Mouse (Mus musculus) forebrain, embryonic 16.5 days (tissue): ENCODE results near the gene Shroom1. TPM values are rescaled to one million over a fixed set of nuclear protein-coding genes. Genes with fewer than 3 reads are reported as not detected.
A peak's percentile ranks its signal among the peaks of the same experiment; 100 is the strongest.
"Not testable (repeated sequence)": the region's sequence is repeated elsewhere in the genome, so short reads cannot be mapped to it uniquely, and the experiment has no call there.

Experiments used
- ATAC-seq: fragments of 200-750 bp; cut with Nextera tagmentation; 2 replicates; pipeline ENCODE4 v1.8.0; 2017; ENCODE audit warnings: mild to moderate bottlenecking, moderate library complexity
- H3K27ac ChIP-seq: fragments of 300-500 bp; sonication (generic); 2 replicates; pipeline ENCODE4 v1.5.1; 2014; ENCODE audit warnings: low read length, control low read depth
- H3K27me3 ChIP-seq: fragments of 300-500 bp; sonication (generic); replicated peaks from 2 replicates; pipeline ENCODE4 v1.6.1; 2014; ENCODE audit warnings: low read length; ENCODE audit not compliant: control insufficient read depth, insufficient read depth
- H3K36me3 ChIP-seq: fragments of 300-500 bp; sonication (generic); 2 replicates; pipeline ENCODE4 v1.6.1; 2014; ENCODE audit not compliant: control insufficient read depth, insufficient read depth
- H3K4me1 ChIP-seq: fragments of 300-500 bp; sonication (generic); replicated peaks from 2 replicates; pipeline ENCODE4 v1.6.1; 2014; ENCODE audit warnings: low read length; ENCODE audit not compliant: control insufficient read depth, insufficient read depth
- H3K4me2 ChIP-seq: fragments of 300-500 bp; sonication (generic); 2 replicates; pipeline ENCODE4 v1.6.1; 2014; ENCODE audit warnings: mild to moderate bottlenecking, low read length, control low read depth
- H3K4me3 ChIP-seq: fragments of 300-500 bp; sonication (generic); replicated peaks from 2 replicates; pipeline ENCODE4 v1.5.1; 2014; ENCODE audit warnings: mild to moderate bottlenecking, low read length, control low read depth
- H3K9ac ChIP-seq: fragments of 300-500 bp; sonication (generic); replicated peaks from 2 replicates; pipeline ENCODE4 v1.6.1; 2014; ENCODE audit warnings: low read depth, low read length, control low read depth
- H3K9me3 ChIP-seq: fragments of 300-500 bp; sonication (generic); 2 replicates; pipeline ENCODE4 v1.6.1; 2016; ENCODE audit warnings: low read length; ENCODE audit not compliant: control insufficient read depth
- WGBS: fragments of 180-500 bp; shearing (Covaris S2); extraction: QIAGEN DNeasy Blood & Tissue Kit; methylation state at CpG from one replicate; pipeline ENCODE4 v1.1.7; 2014; 5-methylcytosine and 5-hydroxymethylcytosine counted together
- polyA plus RNA-seq: library from polyadenylated mRNA; unstranded; fragments of >200 nt; fragmentation: Nextera tagmentation; extraction: Ambion mirVana; gene quantifications from 2 replicates; pipeline ENCODE4 v1.2.1, GENCODE M21; 2015

Gene Shroom1
- polyA plus RNA-seq = 2.2 and 2.7 TPM in 2 replicates

DNA sequence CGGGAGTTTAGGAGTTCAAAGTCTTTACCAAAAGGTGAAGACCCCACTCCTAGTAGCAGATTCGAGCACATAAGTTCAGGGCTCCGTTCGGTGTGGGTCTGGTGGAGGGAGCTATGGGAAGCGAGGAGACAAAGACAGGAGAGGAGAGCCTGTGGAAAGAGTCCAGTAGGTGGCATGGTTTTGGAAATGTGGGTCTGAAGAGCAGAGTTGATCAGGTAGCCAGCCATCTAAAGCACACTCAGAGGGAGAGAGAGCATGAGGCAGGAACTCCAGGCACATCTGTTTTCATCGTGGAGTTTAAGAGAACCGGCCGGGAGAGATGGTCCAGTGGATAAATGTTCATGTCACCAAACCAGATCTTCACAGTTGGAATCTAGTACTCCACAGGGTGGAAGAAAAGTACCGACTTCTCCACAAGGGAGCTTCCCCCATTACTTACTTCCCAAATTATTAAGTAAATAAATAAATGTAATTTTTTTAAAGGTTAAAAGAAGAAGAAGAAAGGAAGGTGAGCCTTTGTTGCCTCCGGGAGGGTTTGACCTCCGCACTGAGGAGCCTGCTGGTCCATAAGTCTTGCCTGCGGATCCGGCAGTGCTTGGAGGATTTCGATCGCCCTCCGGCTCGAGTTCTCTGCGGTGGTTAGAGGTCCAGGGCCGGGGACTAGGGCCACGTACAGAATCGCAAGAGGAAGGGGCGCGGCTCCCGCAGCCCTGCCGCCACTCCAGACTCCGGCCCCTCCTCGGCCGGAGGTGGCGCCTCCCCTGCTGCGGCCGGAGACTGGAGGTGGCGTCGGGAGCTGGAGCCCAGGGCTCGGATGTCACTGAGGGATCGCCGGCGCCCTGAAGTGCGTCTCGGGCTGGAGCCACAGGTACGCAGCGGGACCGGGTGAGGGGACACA is at the start of gene Shroom1, which contains the start of gene Gm10447:
Gene Shroom1 (plus strand): TSS at position 732 of the 898 bp plus-strand sequence.
Gene Gm10447 (minus strand): TSS at position 637 of the 898 bp plus-strand sequence.
- peaks cover 20% of the 10 kb centered on the region for H3K27me3 ChIP-seq
- peak within 1 kb of the TSS; percentile 49 for H3K9ac ChIP-seq
- WGBS = 6% methylated on average over 42 of the region's 42 CpGs
- no peaks in the 10 kb centered on the region for H3K36me3 ChIP-seq
- H3K27ac ChIP-seq = no peak within 1 kb of the TSS
- no peaks in the 10 kb centered on the region for H3K9me3 ChIP-seq
- H3K4me2 ChIP-seq = peak within 1 kb of the TSS; percentile 78
- H3K4me3 ChIP-seq = peak within 1 kb of the TSS; percentile 49
- H3K4me1 ChIP-seq = peaks cover 8% of the 10 kb centered on the region
- peak; percentile 62 for ATAC-seq

DNA sequence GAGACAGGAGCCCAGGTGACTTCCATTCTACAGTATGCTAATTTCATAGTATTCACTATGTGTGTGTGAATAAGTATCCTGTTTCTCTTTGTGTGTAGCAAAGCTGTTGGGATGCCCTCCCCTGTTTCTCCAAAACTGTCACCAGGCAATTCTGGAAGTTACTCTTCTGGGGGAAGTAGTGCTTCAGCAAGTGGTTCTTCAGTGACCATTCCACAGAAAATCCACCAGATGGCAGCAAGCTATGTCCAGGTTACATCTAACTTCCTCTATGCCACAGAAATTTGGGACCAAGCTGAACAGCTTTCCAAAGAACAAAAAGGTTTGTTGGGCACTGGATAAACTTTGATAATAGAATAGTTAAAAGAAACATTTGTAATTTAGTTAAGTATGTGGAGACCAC is 45.3 kb upstream of the Shroom1 start:
- no peaks in the 10 kb centered on the region for H3K27me3 ChIP-seq
- ATAC-seq = no peak
- no peaks in the 10 kb centered on the region for H3K9me3 ChIP-seq
- peaks cover 56% of the 10 kb centered on the region for H3K36me3 ChIP-seq
- no peak overlapping the region for H3K4me2 ChIP-seq
- no peak overlapping the region for H3K4me3 ChIP-seq
- H3K27ac ChIP-seq = no peak overlapping the region
- no peak overlapping the region for H3K9ac ChIP-seq
- H3K4me1 ChIP-seq = no peaks in the 10 kb centered on the region

DNA sequence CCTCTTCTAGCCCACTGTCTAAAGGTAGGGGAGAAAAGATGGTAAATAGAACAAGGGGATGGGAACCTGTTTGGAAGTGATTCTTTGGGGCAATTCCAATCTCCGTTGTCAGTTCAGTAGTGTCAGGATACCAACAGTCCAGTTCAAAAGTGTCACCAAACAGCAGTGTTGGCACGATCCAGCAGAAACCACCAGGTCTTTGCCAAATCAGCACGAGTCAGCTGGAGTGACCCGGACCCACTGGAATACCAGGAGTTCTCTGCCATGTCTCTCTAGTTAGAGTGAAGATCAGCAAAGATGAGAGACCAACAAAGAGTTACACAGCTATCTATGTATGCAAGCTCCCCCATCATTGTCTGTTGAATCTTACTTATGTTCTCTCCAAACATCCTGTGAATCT is 43.1 kb upstream of the Shroom1 start:
- no peak for ATAC-seq
- 93% methylated on average over 4 of the region's 4 CpGs for WGBS
- no peak overlapping the region for H3K9ac ChIP-seq

DNA sequence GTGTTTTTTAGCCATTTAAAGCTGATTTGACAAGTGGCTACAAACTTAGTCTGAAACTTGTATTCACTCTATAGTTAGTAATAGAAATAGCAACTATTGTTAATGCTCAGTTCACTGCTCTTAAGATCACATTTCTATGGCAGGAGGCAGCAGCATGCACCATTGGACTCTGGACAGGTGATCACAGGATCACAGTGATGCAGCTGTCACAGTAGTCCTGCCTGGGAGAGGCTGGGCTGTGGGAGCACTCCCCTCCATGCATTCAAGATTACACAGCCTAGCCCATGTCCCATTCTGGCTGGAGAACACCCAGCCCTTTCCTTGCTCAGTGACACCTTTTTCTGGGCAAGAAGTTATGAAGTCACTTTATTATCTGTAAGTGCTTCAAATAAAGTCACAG is 39.0 kb upstream of the Shroom1 start:
- H3K9me3 ChIP-seq = no peaks in the 10 kb centered on the region
- H3K36me3 ChIP-seq = peaks cover 47% of the 10 kb centered on the region
- no peak overlapping the region for H3K27ac ChIP-seq
- no peak overlapping the region for H3K4me2 ChIP-seq
- no peaks in the 10 kb centered on the region for H3K27me3 ChIP-seq
- no peak overlapping the region for H3K9ac ChIP-seq
- ATAC-seq = no peak
- no peaks in the 10 kb centered on the region for H3K4me1 ChIP-seq
- no peak overlapping the region for H3K4me3 ChIP-seq

More for the DNA sequence above, 43.1 kb upstream of the Shroom1 start:
- H3K27ac ChIP-seq = no peak overlapping the region
- no peak overlapping the region for H3K4me2 ChIP-seq
- H3K27me3 ChIP-seq = no peaks in the 10 kb centered on the region
- no peak overlapping the region for H3K4me3 ChIP-seq
- no peaks in the 10 kb centered on the region for H3K9me3 ChIP-seq
- H3K36me3 ChIP-seq = peaks cover 62% of the 10 kb centered on the region
- no peaks in the 10 kb centered on the region for H3K4me1 ChIP-seq

DNA sequence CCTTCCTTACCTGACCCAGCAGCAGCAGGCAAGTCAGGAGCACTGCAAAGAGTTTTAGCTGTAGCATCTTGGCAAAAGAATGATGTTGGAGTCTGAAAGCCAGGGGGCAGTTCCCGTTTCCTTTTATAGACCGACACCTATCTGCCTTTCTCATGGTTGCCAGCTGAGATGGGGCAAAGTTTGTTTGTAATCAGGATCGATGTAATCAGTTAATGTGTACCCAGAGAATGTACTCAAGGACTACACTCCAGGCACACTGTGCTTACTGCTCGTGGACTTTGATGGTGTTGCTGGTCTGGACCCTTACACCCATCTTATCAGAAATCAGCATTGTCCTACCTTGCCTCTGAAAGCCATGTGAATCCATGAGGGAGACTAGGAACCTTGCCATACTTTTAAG is 34.0 kb upstream of the Shroom1 start, which contains the start of gene Leap2:
Gene Leap2 (minus strand): TSS at position 135 of the 400 bp plus-strand sequence.
- Histone ChIP-seq H3K4me3 (no peak within 1 kb of the TSS), H3K9me3 (no peaks in the 10 kb centered on the region), H3K27ac (no peak within 1 kb of the TSS), H3K4me1 (no peaks in the 10 kb centered on the region), H3K4me2 (no peak within 1 kb of the TSS), H3K36me3 (peaks cover 17% of the 10 kb centered on the region), H3K27me3 (no peaks in the 10 kb centered on the region), H3K9ac (no peak within 1 kb of the TSS)
- no peak for ATAC-seq
- 88% methylated on average over 4 of the region's 4 CpGs for WGBS

DNA sequence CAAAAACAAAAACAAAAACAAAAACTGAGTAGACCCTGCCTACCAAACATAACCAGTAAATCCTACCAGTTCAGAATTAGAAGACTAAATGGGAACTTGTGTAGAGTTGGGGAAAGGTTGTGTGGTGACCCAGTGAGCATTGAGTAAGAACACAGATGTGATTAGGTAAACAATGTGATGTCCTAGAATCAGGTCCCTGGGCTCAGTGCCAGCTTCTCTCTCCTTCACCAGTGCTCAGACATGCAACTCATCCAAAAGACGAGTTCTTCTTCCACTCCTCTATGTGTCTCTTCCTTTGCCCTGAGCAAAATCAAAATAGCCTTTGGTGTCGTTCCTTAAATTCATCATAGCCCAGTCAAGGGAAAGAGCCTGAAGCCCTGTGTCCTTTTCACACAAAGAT is 32.2 kb upstream of the Shroom1 start:
- Histone ChIP-seq H3K4me1 (peaks cover 7% of the 10 kb centered on the region), H3K9me3 (no peaks in the 10 kb centered on the region), H3K9ac (no peak overlapping the region), H3K4me3 (no peak overlapping the region), H3K36me3 (peaks cover 10% of the 10 kb centered on the region; the same call in 1 of the 2 replicates), H3K4me2 (no peak overlapping the region), H3K27me3 (no peaks in the 10 kb centered on the region), H3K27ac (no peak overlapping the region)
- 81% methylated on average over 2 of the region's 2 CpGs for WGBS
- no peak for ATAC-seq

DNA sequence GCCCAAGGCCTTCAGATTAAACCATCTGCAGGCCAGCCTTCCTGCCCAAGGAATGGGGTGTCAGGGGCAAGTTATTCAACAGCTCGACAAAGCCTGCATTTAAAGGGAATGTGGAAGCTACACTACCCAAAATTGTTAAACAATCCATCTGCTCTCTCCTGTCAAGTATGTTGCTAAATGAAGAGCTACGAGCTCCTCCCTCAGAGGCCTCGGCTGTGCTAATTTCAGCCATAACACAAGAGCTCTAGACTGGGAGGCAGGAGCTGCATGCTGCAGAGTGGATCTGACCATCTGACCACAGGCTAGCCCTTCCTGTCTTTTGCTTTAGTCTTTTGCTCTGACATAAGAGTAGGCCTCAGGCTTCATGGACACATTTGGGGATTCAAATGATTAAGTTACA is 31.8 kb upstream of the Shroom1 start:
- 87% methylated on average over 3 of the region's 3 CpGs for WGBS
- Histone ChIP-seq H3K4me2 (no peak overlapping the region), H3K9ac (no peak overlapping the region), H3K36me3 (peaks cover 7% of the 10 kb centered on the region; the same call in 1 of the 2 replicates), H3K4me3 (no peak overlapping the region), H3K27ac (no peak overlapping the region), H3K9me3 (no peaks in the 10 kb centered on the region), H3K27me3 (no peaks in the 10 kb centered on the region), H3K4me1 (peaks cover 10% of the 10 kb centered on the region)
- ATAC-seq = no peak

DNA sequence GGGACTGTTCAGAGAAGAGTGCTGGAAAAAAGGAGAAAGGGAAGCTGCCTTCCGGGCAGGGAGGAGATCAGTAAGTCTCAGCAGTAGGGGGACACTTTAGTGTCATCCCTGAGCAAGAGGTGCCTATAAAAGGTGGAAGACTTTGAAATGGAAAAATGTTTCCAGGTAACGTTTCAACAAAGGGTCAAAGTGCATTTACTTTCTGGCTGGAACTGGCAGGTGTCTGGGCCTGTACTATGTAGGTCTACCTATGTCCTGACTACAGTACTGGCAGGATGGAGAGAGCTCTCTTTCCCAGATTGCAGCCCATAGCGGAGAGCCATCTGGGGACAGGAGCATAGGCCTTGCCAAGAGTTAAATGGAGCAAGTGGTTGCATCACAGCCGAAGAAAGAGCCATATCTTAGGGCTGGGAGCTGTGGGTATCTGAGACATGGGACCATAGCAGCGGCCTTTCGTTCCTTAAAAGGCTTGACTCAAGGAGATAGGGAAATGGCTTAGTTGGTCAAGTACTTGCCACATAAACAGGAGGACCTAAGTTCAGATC is 31.2 kb upstream of the Shroom1 start:
- 85% methylated on average over 6 of the region's 6 CpGs for WGBS
- H3K4me2 ChIP-seq = no peak overlapping the region
- H3K9me3 ChIP-seq = no peaks in the 10 kb centered on the region
- H3K4me1 ChIP-seq = peaks cover 10% of the 10 kb centered on the region
- no peaks in the 10 kb centered on the region for H3K27me3 ChIP-seq
- H3K9ac ChIP-seq = no peak overlapping the region
- no peak overlapping the region for H3K27ac ChIP-seq
- no peak overlapping the region for H3K4me3 ChIP-seq
- peaks cover 6% of the 10 kb centered on the region; the same call in 1 of the 2 replicates for H3K36me3 ChIP-seq
- no peak for ATAC-seq

DNA sequence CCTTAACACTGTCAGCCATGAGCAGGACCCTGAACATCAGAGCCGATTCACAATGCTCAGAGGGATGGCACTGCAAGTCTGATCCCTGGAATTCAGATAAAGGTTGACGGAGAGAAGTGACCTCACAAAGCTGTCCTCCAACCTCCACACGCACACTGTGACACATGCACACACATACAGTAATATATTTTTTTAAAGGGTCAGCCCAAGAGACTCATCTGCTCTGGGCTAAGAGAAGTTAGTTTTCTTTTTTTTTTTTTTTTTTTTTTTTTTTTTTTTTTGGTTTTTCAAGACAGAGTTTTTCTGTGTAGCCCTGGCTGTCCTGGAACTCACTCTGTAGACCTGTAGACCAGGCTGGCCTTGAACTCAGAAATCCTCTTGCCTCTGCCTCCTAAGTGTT is 30.1 kb upstream of the Shroom1 start:
- H3K4me1 ChIP-seq = peaks cover 15% of the 10 kb centered on the region
- H3K4me3 ChIP-seq, H3K27ac ChIP-seq, ATAC-seq, H3K9ac ChIP-seq, H3K9me3 ChIP-seq, H3K36me3 ChIP-seq, H3K27me3 ChIP-seq, H3K4me2 ChIP-seq: not testable (repeated sequence)
- 94% methylated on average over 3 of the region's 3 CpGs for WGBS
